ENCODE assay signal across 8 mouse cellular contexts in the genomic region with DNA sequence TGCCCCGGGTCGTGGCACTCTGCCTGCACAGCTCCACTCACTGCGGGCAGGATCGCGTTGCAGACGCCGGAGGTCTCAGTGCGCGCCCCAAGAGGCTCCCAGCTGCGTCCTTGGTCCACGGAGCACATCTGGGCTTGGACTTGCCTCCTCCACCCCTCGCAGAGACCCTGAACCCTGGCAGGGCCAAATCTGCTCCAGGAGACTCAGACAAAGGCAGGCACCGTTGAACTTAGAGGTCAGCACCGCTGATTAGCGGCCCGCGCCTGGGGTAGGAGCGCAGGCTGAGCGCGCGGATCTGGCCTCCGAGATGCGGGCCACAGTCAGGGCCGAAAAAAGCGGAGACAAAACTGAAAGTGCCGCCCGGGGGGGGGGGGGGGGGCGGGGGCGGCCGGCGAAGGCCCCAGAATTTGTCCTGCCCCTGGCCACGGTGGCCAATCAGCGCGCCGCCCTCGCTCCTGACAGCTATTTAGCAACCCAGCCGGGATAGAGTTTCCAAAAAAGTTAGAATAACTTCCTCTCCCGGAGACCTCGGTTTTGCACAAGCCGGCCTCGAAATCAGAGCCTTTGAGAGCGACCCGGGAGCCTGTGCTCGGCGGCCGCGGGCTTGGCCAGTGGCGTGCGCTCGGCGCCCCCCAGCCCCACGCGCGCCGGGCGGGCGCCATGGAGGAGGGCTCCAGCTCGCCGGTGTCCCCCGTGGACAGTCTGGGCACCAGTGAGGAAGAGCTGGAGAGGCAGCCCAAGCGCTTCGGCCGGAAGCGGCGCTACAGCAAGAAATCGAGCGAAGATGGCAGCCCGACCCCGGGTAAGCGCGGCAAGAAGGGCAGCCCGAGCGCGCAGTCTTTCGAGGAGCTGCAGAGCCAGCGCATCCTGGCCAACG. TPM values are rescaled to one million over a fixed set of nuclear protein-coding genes. Genes with fewer than 3 reads are reported as not detected.
DNase-seq lines count a peak whose midpoint lies in the region; ATAC-seq lines count a peak whose summit lies in the region.

A gene (plus strand): TSS at position 495 of the 877 bp plus-strand sequence.

- ATAC-seq in lung, embryonic 16.5 days (ENCODE audit: low read depth): peak; percentile 81

- H3K27ac ChIP-seq in embryonic facial prominence, embryonic 10.5 days (replicated peaks): peak within 1 kb of the TSS; percentile 95
- H3K27ac ChIP-seq in lung, embryonic 16.5 days (ENCODE audit: low read length): peak within 1 kb of the TSS; percentile 53

- peak within 1 kb of the TSS; percentile 94 for H3K4me2 ChIP-seq in lung, embryonic 16.5 days (ENCODE audit: low read depth, low read length)

- peaks cover 86% of the 10 kb centered on the region for H3K27me3 ChIP-seq in embryonic facial prominence, embryonic 10.5 days (replicated peaks; ENCODE audit: low read depth, poor library complexity, severe bottlenecking)
- H3K27me3 ChIP-seq in lung, embryonic 16.5 days (ENCODE audit: control insufficient read depth, insufficient read depth, low read depth, low read length): peaks cover 46% of the 10 kb centered on the region

- no peaks in the 10 kb centered on the region for H3K9me3 ChIP-seq in embryonic facial prominence, embryonic 10.5 days
- no peaks in the 10 kb centered on the region for H3K9me3 ChIP-seq in lung, embryonic 16.5 days (ENCODE audit: control insufficient read depth, low read length)

- peak within 1 kb of the TSS; percentile 77 for H3K4me3 ChIP-seq in embryonic facial prominence, embryonic 10.5 days
- peak within 1 kb of the TSS; percentile 63 for H3K4me3 ChIP-seq in lung, embryonic 16.5 days (ENCODE audit: low read length)

- peak within 1 kb of the TSS; percentile 67 for H3K9ac ChIP-seq in lung, embryonic 16.5 days (ENCODE audit: low read length)

- peak; percentile 71 for DNase-seq in adrenal gland, postnatal 10 days
- DNase-seq in embryonic facial prominence, embryonic 10.5 days (ENCODE audit: low spot score): peak; percentile 92
- DNase-seq in heart, adult 9 months (ENCODE audit: low spot score in 2 of 2): peak; percentile 68 to 71
- DNase-seq in kidney, adult 9 months: peak; percentile 14
- DNase-seq in retina, postnatal 1 day: peak; percentile 14
- no peak for DNase-seq in left cerebral cortex, postnatal 4 days
- DNase-seq in thymus, adult 18-20 months: no peak

- intact Hi-C loops in left cerebral cortex, postnatal 4 days (cut with DNase I): no loop called here

- H3K36me3 ChIP-seq in embryonic facial prominence, embryonic 10.5 days (replicated peaks): 0 out of 2 replicates have a peak, but pooled peaks cover 7% of the 10 kb centered on the region
- H3K36me3 ChIP-seq in lung, embryonic 16.5 days (ENCODE audit: control insufficient read depth, insufficient read depth, low read length): no peaks in the 10 kb centered on the region

- peaks cover 58% of the 10 kb centered on the region for H3K4me1 ChIP-seq in embryonic facial prominence, embryonic 10.5 days
- H3K4me1 ChIP-seq in lung, embryonic 16.5 days (replicated peaks; ENCODE audit: control insufficient read depth, insufficient read depth, low read length): peaks cover 9% of the 10 kb centered on the region; the same call in 1 of the 2 replicates

- WGBS in embryonic facial prominence, embryonic 10.5 days: under 1% methylated on average over 76 of the region's 77 CpGs
- WGBS in lung, embryonic 16.5 days: under 1% methylated on average over 69 of the region's 77 CpGs

RNA-seq across cellular contexts. Expression of the gene that starts here (rescaled TPM):
- total RNA-seq in adrenal gland, postnatal 10 days (2021): 1 to 10 TPM; 4.3 to 4.9 TPM
- polyA plus RNA-seq in embryonic facial prominence, embryonic 10.5 days (2016; fragmentation: Nextera tagmentation; extraction: Ambion mirVana): 53.8 and 55.3 TPM in 2 replicates
- 6.8 and 7.2 TPM in 2 replicates for polyA plus RNA-seq in lung, embryonic 16.5 days (2015; fragmentation: Nextera tagmentation; extraction: Ambion mirVana)
- 1 to 10 TPM in 1 of 2 experiments, under 1 TPM in 1; 0.52 to 1.1 TPM for total RNA-seq in left cerebral cortex, postnatal 4 days (2021)

Comparison
In these comparisons a context has a peak if more than half of its experiments do, and no peak if none do; other contexts are left out.
1. DNase-seq: peak in adrenal gland, postnatal 10 days (single experiment), embryonic facial prominence, embryonic 10.5 days (single experiment), heart, adult 9 months (2 of 2), kidney, adult 9 months (single experiment) and retina, postnatal 1 day (single experiment); none in left cerebral cortex, postnatal 4 days (single experiment) and thymus, adult 18-20 months (0 of 2).